Mouse (Mus musculus) frontal cortex, postnatal 10 days (tissue): ENCODE results near the gene Igf2bp2.

Source experiments
- DNase-seq, 2 experiments: peaks; one replicate each; pipeline ENCODE4 v3.0.0; 2022; ENCODE audit warnings: low spot score in 2 of 2, mixed read lengths in 1 of 2

Gene Igf2bp2

DNA sequence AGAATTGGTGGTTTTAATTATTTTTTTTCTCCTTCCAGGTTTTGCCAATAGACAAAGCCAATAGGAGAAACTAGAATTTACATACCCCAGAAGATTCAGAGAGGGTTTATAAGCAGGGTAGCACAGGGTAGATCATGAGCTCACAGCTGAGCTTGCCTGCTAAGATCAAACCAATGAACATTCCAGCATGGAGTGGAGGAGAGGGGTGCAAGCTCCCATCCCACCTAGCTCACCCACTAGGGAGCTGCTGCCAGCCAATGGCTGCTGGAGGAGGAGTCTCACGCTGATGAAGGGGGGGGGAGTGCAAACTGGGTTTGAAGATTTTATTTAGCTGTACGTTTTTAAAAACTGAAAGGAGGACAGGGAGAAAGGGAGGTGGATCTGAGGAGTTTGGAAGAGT, 14.0 kb downstream of the Igf2bp2 start:
- DNase-seq, result no peak

DNA sequence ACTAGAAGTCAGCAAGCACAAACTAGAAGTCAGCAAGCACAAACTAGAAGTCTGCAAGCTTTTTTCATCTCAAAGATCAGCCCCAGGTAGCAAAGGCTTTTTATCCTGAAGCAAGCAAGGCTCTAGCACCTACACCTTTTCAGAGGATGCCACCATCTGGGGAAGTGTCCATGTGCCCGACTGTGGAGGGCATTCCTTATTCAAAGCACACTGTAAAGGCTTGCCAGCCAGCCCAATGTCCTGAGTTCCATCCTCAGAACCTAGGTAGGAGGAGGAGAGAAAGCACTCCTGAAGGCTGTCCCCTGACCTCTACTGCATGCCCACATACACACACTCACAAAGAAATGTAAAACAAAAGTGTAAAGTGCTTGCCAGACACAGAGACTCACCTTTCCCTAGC, 16.0 kb downstream of the Igf2bp2 start:
- DNase-seq, result no peak

DNA sequence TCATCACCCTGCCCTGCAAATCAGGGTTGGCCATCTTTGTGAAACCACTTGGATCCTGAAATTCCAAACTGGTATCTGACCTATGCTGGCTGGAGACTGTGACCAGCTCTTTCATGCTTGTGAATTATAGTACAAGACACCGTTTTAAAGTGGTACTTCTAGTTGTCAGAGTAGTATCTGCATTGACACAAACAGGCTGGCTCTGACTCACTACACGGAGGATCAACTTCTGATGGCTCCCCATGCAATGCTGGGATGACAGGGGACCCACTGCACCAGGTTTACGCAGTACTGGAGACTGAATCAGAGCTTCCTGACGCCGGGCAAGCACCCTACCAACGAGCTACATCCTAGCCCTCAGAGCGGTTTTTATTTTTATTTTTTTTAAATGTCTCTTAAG, 17.0 kb downstream of the Igf2bp2 start:
- no peak for DNase-seq

DNA sequence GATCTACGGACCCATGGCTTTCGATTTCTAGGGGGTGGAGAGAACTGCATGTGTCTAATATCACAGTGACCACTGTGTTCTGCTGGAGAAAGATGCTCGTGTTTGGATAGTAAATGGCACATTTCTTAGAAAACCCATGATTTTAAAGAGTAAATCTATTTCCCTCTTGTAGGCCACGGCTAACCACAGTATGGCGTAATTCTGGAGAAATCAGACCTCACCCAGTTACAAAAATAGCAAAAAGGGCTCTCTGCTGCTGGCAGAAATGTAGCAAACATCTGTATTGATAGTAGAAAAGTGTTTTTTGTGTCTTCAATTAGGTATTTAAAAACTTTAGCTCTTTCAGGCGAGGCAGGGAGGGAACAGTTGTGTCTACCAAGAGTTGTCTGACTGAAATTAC, 18.6 kb downstream of the Igf2bp2 start:
- no peak for DNase-seq

GRCm38 (mm10) chr16:22140861-22141260, 22.2 kb downstream of the Igf2bp2 start:
- DNase-seq, result no peak

GRCm38 (mm10) chr16:22139821-22140220, 23.3 kb downstream of the Igf2bp2 start:
- no peak for DNase-seq

- DNase-seq, result no peak
Observed at GRCm38 (mm10) chr16:22136198-22136597, 26.9 kb downstream of the Igf2bp2 start.

DNA sequence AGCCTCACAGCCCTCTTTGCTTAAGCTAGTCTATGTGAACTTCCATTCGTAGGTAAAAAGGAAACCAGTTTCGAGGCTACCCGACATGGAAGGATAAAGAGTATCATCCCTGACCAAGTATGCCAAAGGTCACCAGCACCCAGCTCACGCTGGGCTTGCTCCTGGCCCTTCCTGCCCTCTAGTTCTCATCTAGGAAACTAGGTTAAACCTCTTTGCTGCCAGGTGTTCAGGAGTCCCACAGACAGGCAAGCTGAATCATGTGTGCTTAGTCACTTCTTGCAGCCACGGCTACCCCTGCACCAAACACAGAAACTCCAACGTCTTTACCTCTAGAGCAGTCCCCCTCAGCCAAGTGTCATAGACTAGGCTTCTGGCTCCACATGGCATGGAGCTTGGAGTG, 31.8 kb downstream of the Igf2bp2 start:
- DNase-seq, result no peak

GRCm38 (mm10) chr16:22129511-22129910, 33.6 kb downstream of the Igf2bp2 start:
- no peak for DNase-seq

DNA sequence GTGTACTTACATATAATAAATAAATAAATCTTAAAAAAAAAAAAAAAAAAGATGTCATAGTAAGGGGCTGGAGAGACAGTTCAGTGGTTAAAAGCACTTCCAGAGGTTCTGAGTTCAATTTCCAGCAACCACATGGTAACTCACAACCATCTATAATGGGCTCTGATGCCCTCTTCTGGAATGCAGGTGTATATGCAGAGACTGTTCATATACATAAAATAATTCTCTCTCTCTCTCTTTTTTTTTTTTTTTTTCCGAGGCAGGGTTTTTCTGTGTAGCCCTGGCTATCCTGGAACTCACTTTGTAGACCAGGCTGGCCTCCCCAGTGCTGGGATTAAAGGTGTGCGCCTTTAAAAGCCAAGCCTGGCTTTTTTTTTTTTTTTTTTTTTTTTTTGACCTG, 34.5 kb downstream of the Igf2bp2 start:
- no peak for DNase-seq

GRCm38 (mm10) chr16:22127806-22128205, 35.3 kb downstream of the Igf2bp2 start:
- DNase-seq, result no peak

DNA sequence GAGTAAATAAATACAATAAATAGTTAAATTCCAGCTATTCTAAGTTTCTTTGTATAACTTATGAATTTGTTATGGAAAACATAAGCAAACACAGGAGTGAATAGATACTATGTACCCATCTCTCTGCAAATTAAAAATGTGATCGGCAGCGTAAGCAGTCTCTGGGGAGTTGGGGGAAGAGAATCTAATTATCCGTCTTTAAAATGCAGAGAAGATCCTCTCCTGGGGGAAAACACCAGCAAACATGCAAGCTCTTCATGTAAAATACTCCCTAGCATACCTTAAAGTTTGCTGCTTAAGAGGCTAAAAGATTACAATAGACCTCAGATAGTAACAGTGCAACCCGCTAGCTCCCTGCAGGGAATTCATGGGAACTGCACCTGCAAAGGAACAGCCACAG, 36.2 kb downstream of the Igf2bp2 start:
- no peak for DNase-seq

DNA sequence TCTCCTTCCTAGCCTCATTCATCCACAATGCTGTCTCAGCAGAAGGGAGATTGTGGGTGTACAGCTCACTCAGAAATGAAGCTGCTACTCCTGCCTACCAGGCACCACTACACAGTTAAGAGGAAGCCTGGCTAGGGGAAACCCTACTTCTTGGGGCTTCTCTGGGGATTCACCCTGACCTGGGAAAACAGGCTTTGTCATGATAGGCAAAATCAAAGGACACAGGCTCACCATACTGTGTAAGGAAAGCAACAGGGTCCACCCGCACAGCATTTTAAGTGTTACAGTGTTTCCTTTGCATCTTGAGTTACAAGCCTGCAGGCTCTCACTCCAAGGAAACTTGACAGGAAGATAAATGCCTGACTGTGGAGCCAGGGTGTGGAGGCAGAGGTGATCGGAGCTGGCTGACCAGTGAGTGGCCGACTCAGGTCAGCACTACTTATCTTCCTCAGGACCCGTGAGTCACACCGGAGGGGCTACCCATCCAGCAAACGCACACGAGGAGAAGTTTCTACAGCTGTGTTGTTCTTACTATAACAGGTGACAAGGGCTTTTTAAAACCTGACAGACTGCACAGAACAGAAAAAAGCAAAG, 38.7 kb downstream of the Igf2bp2 start:
- no peak for DNase-seq

DNA sequence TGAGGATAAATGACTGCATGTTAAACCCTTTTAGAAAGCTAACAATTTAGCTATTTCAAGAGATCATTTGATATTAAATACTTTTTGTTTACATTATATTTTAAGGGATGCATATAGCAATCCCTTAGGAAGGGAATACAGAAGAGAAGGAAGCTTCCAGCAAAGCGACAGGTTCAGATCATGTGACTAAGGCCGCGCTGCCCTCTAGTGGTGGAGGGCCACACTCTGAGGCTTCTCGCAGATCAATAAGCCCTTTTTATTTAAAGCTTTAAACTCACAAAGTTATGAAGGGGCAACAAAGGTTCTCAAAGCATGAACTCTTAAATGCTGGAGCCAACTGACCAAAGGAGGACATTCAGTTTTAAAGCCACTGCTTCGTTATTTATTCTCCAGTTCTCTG, 39.4 kb downstream of the Igf2bp2 start:
- DNase-seq, result peak in 1 of 2 experiments; percentile 25

DNA sequence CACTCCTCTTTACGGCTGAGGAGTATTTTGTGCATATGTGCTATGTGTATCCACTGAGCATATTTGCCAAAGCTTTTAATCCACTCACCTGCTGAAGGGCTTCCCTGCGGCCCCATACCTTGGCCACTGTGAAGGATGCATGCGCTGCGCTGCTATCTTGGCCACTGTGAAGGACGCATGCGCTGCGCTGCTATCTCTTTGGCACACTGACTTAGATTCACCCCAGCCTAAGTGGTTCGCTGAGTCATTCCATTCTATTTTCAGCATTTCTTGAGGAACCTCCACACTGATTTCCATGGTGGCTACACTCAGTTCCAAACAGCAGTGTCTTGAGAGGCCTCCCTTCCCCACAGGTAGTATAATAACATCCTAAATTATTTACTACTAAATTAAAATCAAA, 42.0 kb downstream of the Igf2bp2 start:
- DNase-seq, result no peak

DNA sequence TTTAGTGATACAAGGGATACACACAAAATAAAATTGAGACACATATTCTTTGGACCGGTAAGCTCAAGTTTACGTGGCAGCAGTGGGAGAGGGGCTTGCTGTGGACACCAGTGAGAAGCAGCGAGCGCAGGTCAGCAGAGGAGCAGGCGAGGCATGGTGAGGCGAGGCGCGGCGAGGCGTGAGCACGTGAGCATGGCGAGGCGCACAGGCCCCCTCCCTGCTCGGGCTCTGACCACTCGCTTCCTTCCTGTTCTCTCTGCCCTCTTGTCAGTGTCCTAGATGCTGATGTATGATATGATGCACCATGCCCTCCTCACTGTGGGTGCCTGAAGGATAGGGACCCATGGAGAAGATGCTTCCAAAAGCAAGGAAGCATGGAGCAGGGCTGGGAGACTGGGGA, 43.6 kb downstream of the Igf2bp2 start:
- peak in 1 of 2 experiments; percentile 22 for DNase-seq

- peak; percentile 13 to 28 for DNase-seq
Observed at GRCm38 (mm10) chr16:22118716-22119501, 44.2 kb downstream of the Igf2bp2 start.

GRCm38 (mm10) chr16:22118151-22118550, 44.9 kb downstream of the Igf2bp2 start:
- no peak for DNase-seq

DNA sequence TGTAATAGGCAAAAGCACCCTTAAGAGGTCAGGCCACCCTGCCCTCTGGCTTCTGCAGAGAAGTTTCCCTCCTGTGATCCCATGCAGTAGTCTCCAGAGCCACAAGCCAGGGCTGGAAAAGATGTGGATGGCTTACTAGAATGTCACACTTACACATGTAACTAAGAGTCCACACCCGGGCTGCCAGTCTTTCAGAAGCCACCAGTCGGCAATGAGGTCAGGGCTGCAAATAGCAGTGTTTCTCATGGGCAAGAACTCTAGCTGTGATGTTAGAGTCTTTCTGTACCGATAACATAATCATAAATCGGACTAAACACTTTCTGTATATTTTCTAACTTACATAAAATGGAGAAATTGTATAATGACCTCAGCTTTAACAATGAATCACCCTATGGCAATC, 46.4 kb downstream of the Igf2bp2 start:
- DNase-seq, result no peak

- no peak for DNase-seq
Observed at GRCm38 (mm10) chr16:22116058-22116457, 47.0 kb downstream of the Igf2bp2 start.

DNA sequence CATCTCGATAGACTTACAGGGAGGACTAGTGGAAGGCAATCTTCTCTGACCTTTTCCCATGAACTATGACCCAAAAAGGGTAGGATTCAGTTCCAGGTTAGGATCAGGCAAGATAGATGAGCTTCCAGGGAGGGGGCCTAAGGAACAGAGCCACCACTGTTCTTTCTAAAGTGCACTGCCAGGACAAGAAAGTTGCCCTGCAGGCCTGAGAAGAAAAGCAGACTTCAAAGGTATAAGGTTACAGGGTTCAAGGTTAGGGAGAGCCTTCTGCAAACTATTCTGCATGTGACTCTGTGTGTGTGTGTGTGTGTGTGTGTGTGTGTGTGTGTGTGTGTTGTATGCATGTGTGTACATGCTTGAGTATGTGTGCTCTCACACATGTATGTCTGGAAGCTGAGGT, 53.1 kb downstream of the Igf2bp2 start:
- DNase-seq, result no peak

GRCm38 (mm10) chr16:22109159-22109558, 53.9 kb downstream of the Igf2bp2 start:
- DNase-seq, result no peak

DNA sequence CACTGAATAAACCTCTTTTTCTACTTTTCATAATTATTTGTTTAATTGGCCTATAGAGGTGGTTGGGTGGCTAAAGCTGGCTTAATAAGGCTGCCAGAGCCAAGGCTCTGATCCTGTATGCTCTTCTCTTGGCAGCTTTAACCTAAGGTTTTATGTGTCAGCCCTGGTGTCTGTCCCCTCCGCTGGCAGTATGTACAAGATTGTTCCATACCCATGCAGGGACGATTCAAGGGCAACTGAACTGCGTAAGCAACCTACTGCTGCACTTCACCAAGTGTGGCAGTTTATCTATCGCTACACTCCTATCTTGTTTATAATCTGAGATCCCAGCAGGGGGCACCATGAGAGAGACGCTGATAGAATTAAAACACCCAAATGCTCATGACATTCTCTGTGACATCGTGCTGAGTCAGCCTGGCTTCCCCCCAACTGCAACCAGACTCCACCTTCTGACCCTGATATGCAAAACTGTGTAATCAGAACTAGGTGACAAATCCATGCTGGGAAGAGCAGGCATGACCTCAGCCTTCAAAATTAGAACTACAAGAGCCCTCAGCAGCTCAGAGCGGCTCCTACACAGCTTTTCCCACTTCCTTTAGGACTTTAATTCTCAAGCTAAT, 55.1 kb downstream of the Igf2bp2 start:
- DNase-seq, result peak; percentile 18 to 21
